Mouse (Mus musculus) adrenal gland, postnatal 14 days (tissue): ENCODE results near the gene Ankrd10. TPM values are rescaled to one million over a fixed set of nuclear protein-coding genes. Genes with fewer than 3 reads are reported as not detected.
"Not testable (repeated sequence)": the region's sequence is repeated elsewhere in the genome, so short reads cannot be mapped to it uniquely, and the experiment has no call there.

Experiments used
- DNase-seq: peaks from one replicate; pipeline ENCODE4 v3.0.0; 2021; ENCODE audit warnings: mixed read lengths
- long read RNA-seq, 2 experiments: library from polyadenylated mRNA; stranded (forward); transcript quantifications; one replicate each; pipeline ENCODE4 v2.0.0; 2021
- total RNA-seq: library from RNA; stranded (reverse); gene quantifications from 2 replicates; pipeline ENCODE4 v1.2.3, GENCODE M21; 2021

Gene Ankrd10
- 57.2 and 61.8 TPM in 2 replicates for total RNA-seq
- long read RNA-seq, experiment 1, full-length matches to known transcripts = 36 of 67 reads
- long read RNA-seq, experiment 1, partial matches to known transcripts = 5 of 67 reads
- long read RNA-seq, experiment 1, other reads (novel, unspliced or antisense) = 26 of 67 reads
- long read RNA-seq, experiment 2, transcript Ankrd10-201 (6 exons, 2,285 nt) = major isoform, 21 of 34 reads
- long read RNA-seq, experiment 2, partial matches to known transcripts = 1 of 34 reads
- long read RNA-seq, experiment 2, other reads (novel, unspliced or antisense) = 10 of 34 reads

DNA sequence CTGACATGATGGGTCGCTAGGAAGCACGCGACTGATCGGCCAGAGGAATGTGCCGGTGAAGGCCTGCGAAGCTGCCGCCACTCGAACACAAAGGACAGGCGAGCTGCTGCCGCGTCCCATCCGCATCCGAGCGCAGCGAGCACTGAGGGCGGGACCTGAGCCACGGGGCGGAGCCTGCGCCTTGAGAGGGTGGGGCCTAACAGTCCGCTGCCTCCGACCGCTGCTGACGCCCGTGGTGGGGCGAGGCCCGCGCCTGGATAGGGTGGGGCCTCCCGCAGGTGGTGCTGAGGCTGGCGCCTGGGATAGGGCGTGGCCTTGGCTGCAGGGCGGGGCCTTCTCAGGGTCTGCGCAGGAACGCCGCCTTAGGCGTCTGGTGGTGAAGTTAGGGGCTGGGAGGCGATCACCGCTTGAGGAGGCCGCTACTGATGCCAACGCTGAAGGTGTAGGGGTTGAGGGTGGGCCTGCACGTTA lies at the start of gene Ankrd10:
TSS of gene Ankrd10 (minus strand) at position 147 of the 471 bp plus-strand sequence.
- peak; percentile 98 for DNase-seq

DNA sequence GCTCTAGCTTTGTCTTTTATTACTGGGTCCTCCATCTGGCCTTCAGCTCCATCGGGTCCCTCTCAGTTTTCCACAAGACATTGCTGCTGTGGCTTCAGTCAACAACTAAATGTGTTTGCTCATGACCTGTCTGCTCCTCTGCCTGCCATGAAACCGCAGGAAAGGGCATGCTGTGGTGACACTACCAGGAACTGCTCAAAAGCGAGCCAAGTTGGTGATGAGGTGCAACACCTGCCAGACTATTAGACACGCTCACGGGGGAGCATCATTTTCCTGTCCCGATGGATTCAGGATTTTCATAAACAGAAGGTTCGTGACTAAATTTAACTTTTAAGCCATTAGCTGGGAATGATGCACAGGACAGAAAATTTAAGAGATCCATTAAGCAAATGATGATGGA lies 49.0 kb upstream of the Ankrd10 start:
- no peak for DNase-seq

DNA sequence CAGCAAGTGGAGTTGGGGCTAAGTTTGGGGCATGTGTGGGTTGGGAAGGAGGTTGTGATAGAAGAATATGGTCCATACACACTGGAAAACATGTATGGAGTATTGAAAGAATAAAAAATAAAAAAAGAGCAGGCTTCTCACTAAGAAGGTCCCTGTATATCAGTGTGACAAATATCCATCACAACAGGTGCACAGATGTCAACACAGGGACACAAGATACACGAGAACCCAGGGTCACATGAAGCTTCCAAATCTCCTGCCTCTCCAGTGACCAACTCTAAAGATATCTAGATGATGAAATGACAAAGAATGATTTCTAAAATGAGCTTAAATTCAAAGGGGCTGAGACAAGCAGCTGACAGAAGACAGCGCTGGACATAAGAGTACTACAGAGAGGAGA lies 32.8 kb upstream of the Ankrd10 start:
- DNase-seq = no peak

DNA sequence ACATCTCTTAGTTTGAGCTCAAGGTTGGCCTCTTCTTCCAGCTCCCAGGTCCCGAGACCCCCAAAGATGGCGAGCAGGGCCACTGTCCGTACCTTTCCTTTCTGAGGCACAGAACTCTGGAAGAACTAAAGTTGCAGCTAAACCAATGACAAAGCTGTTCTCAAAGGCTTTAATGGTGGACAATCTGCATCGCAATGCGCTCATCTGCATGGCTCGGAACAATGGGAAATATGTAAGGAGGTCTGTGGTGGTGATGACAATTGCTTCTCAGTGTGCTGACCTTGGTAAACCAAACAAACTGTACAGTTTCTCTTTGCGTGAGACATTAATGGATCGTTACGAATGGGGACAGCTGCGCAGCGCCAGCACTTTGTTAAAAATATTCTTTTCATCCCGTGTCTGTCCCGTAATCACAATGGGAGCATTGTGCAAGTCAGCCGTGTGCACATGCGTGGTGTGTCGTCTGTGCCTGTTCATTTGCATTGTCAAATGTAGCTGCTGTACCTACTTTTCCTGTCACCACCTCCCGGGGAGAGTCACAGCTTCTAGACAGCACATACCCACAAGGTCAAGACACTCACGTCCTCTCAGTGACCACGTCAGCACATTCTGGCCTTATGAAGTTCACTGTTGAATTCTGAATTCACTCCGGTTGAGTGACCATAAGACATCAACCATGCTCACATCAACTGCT lies 30.6 kb upstream of the Ankrd10 start:
- not testable (repeated sequence) for DNase-seq

DNA sequence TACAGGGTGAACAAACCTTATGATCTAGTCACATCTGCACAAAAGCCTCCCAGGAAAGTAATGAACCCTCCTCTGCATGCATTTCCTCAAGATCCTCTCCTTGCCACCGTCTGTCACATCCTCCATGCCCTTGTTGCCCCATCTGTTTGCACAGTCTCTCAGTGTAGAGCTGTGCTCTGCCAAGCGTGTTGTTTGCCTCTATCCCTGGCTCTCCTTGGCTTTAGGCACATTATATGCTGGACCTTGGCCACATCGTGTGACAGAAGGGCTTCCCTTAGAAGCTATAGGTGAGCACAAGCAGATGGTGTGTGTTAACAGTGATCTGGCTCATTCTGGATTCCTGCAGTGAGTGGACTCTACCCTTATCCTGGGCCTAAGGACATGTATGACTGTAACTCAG lies 26.4 kb upstream of the Ankrd10 start:
- DNase-seq = no peak

DNA sequence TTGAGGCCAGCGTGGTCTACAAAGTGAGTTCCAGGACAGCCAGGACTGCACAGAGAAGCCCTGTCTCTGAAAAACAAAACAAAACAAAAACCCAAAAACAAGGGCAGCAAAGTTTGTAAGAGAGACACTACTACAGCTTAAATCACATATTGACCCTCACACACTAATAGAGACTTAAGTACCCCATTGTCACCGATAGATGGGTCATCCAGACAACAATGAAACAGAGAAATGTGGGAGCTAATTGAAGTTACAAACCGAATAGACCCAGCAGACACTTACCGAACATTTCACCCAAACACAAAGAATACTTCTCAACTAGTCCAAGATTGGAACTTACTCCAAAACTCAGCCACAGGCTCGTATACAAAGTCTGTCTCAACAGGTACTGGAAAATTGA lies 14.5 kb upstream of the Ankrd10 start:
- DNase-seq = no peak

DNA sequence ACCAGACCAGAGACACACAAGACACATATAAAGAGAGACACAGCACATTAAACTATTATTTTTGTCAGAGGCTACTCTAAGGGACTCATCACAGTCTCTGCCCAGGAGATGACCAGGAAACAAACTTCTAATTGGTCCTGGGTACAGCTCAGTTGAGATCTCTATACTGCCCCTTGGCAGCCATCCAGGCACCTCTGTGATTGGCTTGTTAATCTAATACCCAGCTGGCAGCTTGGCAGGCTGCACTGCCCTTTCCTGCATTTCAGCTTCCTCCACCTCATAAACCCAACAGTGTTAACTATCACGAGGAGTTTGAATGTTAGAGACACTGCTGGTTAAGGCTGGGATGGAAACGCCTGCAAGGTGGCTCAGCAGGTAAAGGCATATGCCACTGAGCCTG lies 7.6 kb upstream of the Ankrd10 start:
- no peak for DNase-seq

DNA sequence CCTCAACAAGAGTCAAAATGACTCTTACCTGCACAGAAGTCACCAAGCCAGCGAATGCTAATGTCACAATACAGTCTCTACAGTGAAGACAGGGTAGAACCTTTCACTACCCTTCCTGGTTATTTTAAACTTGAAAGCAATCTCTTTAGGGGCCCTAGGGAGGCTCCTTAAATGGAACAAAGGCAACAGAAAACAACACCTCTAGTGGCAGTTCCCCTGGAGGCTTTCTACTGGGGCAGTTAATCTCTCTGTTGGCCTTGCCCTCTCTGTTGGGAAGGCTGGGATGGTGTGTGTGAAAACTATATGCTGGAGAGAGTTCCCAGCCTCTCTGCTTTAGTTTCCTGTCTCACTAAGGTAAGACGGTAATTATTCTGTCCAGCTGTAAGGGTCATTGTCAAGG lies 5.0 kb upstream of the Ankrd10 start:
- DNase-seq = no peak

DNA sequence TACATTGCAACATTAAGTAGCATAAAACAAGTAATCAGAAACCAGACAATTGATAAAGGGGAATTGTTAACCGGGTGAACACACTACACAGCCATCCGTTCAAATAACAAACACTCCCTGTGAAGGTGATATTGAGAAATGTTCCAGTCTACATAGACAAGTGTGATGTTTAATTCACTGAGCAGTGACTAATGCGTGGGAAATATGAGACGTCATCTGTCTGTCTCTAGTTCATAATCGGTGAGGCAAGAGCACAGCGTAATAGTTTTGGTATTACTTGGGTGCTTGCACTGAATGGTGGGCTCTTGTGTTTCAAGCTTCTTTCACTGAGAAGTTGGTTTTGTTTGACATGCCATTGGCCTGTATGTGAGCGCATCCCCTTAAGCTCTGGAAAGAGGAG lies 2.0 kb upstream of the Ankrd10 start:
- DNase-seq = no peak

DNA sequence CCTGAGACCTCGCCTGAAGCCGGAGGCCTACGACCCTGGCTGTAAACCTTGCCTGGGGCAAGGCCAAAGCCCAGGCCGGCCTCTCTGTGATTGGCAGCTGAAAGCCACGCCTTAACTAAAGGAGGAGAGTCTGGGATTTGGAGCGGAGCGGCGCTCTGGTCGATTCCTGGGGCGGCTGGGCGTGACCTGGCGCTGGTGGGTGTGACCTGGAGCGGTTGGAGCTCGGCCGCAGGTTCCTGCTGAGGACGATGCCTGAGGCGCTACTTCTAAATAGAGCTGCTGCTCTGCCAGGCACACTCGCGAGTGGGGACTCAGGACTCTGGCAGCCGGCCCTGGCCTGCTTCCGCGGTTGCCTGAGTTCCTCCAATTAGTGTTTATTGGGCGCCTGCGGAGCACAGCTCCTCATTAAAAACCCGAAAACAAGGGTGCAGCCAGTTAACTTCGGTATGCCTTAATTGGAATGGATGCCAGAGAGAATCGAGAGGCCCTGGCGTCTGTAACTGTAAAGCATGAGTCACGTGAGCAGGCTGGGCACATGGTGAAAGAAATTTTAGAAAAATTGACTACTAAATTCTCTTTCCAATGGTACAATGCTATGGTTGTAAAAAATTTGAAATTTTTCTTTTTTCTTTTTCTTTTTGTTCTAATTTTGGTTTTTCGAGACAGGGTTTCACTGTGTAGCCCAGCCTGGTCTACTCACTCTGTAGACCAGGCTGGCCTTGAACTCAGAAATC lies 934 bp upstream of the Ankrd10 start:
- peak; percentile 93 for DNase-seq

DNA sequence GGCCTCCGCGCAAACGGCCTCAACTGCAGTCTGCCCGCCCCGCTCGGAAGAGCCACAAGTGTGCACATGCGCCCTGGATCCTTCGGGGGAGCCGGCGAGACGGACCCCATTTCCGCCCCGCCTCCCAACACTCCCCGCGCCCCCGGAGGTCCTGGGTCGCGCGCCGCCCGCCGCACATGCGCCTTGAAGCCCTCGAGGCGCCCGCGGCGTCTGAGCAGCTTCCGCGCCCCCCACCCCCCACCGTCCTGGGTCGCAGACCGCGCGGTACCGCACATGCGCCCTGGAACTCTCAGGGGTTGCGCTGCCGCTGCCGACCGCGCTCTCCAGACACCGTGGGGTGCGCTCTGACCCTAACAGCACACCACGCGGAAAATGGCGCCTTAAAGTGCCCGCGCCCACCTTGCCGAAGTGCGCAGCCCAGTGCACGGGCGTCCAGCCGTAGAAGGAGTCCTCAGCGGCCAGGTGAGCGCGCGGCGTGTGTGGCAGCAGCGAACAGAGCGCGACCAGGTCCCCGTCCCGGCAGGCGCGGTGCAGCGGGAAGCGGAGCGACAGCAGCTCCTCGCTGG lies 462 bp downstream of the Ankrd10 start:
- DNase-seq = peak; percentile 93

DNA sequence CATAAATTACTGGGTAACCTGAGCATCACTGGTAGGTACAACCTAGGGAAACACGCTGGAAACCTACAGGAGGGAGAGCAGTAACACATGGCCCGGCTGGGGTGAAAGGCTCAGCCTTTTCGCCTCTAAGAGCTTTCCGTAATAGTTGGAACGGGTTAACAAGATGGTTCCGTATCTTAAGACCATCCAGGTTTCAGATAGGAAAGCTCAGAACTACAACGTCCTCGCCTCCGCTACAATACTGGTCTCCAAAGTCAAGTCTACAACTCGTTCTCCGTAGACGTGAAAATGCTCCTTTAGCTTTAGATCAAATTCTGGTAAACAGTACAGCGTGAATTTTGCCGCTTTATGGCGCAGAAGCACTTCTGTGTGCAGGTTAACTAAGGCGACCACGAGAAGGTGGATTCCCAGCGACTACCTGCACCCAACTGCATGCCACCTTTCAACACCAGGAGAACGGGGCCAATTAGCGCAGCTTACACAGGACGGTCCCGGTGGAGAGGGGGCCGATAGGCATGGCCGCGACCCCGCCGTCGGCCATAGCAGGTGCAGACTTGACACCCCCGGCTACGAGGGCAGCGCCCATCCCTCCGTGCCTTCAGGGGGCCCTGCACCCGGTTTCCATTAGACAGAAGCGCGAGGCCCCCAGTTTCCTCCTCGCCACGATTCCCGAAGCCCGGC lies 1.1 kb downstream of the Ankrd10 start:
- DNase-seq = no peak

DNA sequence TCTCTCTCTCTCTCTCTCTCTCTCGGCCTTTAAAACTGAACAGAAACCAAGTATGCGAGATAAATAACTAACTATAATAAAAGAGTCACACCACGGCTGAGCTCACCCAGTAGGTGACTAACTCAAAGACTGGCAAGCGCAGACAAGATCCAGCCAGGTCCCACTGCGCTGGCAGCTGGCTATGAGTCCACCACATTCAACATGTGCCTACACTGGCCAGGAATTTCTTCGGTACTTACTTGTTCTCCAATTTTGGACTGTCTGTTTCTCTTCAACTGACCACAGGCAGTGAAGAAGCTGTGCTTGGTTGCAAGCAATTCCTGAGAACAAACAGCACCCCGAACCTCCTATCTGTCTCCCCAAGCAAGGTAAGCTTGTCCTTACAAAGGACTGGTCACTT lies 2.1 kb downstream of the Ankrd10 start:
- peak; percentile 64 for DNase-seq

DNA sequence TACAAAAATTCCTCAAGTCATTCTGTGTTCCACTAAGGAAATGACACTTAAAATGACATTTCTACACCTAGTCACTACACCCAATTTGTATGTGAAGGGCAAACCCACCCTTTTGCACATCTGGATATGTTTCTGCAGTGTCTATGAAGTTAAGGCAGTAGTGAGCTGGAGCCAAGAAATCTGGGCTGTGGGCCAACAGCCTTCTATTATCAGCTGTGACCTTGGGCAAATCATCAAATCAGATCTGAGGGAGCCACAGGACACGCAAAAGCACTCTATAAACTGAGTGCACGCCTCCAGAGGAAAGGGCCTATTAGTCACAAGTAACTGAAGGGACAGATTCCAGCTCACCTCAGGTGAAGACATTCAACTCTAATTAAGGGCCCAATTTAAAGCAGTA lies 3.2 kb downstream of the Ankrd10 start:
- DNase-seq = peak; percentile 92

DNA sequence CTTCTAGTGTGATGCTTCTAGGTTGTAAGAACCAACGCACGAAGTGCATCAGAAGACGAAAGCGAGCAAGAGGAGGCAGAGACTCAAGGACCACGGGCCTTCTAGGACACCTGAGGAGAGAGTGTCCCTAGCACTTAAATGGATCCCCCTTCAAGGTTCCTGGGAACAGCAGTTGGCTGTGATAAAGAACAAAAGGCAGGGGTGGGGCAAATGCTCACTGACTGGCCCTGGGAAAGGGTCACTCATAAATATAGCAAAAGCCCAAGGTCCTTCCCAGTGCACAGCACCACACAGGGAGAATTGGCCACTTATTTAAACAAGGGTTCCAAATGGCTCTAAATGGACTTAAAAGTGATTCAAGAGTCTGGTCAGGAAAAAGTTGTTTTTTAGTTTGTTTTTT lies 6.4 kb downstream of the Ankrd10 start:
- DNase-seq = peak; percentile 59

DNA sequence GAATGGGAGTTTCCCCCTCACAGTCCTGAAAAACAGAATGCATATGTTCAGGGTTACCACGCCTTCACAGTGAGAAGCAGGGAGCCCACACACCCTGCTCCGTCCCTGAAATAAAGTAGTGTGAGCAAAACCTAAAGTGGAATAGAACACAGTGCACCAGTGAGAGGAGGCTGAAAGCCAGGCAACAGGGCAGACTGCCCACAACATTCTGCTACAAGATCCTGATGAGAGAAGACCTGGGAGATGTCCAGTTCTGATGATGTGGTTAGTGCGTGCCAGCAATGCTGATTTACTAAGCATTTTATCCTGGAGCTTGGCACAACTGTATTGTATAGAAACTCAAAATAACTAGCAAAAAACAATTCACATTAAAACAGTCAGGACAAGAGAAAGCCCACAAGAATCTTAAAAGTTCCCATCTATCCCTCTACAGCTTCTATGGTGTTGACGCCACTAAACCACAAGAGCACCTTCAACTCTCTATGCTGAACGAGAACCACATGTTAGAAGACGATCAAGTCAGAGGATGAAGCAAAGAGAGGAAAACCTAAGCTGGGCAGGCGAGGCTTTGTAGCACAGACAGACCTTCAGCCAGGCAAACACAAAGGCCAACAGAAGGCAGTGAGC lies 6.9 kb downstream of the Ankrd10 start:
- no peak for DNase-seq

DNA sequence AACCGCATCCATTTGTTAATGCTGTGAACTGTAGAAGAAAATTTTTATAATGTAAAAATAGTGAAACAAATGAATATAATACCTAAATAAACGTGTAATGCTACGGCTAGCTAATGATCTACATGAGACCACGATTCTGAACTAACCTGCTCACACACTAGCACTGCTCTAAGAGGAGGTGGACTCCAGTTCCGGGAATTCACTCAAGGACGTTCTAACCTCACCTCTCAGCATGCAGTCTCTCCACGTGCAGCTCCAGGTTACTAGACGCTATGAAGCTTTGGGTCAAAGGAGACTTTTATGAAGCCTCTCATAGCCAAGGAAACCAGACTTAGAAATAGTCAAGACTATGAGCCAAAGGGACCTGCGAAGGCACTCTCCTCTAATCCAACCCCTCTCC lies 7.8 kb downstream of the Ankrd10 start:
- DNase-seq = no peak

DNA sequence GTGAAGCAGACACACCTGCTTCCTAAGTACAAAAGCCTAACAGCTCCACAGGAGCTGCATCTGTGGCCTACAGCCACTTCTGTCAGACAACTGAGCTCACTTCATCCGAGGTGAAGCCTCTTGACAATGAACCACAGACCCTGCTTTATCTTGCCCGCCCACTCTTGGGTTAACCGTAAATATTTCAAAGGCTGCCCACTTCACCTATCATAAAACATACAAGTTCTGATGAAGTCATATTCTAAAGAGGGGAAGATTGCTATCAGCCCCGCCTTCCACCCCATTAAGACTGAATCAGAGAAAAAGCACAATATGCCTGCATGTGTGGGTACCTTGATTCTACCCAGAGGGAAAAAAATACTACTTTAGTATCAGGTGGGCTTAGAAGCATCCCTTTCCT lies 10.5 kb downstream of the Ankrd10 start:
- no peak for DNase-seq

DNA sequence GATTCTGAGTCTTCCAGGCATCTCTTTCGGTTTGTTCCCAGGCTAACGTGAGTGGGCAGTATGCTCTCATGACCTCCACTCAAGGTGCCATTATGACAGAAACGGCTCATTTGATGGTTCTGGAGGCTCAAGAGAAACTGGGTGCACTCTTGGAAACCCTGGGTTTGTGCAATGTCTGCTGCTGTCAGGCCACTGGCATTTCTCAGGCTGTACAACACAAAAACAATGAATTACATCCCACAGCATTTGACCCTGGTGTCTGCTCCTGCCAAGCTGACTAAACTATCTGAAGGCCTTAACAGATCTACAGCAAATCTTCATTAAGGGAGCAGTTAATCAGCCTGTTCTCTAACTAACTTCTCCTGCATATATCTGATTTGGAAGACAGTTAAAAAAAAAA lies 16.5 kb downstream of the Ankrd10 start:
- DNase-seq = peak; percentile 30

DNA sequence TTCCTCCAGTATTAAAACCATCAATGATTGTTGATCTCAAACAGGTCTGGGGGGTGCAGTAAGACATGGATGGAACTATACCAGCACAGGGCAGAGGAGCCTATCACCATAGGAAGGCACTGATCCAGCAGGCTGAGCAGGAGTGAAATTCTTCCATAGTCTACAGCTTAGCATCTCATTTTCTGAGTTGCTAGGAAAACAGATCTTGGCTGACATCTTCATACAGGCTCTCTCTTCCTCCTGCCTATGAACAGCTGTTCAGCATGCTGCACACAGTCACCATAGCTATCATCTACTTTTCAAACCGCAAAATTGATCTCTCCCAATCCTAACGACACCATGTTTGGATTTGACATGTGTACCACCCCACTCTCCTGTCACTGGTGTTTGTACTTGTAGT lies 17.5 kb downstream of the Ankrd10 start:
- no peak for DNase-seq

DNA sequence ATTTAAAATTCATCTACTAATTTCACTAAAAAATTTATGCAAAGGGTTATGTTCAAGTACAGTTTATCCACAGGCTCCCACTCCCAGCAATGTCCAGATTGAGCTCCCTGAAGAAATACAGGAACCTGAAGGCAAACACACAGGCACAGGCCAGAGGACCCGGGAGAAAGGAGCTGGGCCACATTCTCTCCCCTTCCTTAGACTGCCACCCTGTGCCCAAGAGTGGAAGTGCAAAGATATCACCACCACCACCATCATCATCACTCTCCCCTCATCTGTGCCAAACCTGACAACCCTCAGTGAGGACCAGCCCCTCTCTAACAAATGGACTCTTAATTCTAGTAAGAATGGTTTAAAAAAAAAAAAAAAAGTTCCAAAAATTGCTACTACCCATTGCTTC lies 19.3 kb downstream of the Ankrd10 start:
- DNase-seq = peak; percentile 78
